Mouse (Mus musculus): Measurements from ENCODE around the gene Usp54. TPM values are rescaled to one million over a fixed set of nuclear protein-coding genes. Genes with fewer than 3 reads are reported as not detected.
"Not testable (repeated sequence)": the region's sequence is repeated elsewhere in the genome, so short reads cannot be mapped to it uniquely, and the experiment has no call there.

The Usp54 gene
- polyA plus RNA-seq, 1 experiment from 2014 or later: 21.6 TPM

- ATAC-seq (no peak), DNase-seq (ENCODE audit: low read depth, low spot score) (no peak)
- in situ Hi-C loops (cut with MboI; ENCODE audit: low pct_unique_long_range_greater_than_20kb): loop anchor here (5.0 kb wide), 1 partner anchor 68 kb away; no protein-coding TSS in a partner anchor
- TF ChIP-seq CTCF (IDR thresholded peaks at IDR 0.05): no peak
- POLR2A ChIA-PET: no interaction called here
- H3K27me3 ChIP-seq: no peaks in the 10 kb centered on the region
- CTCF ChIA-PET: interaction anchor here (1.0 kb wide), 1 partner anchor 79 kb away, joined by 3 read pairs; no protein-coding TSS in a partner anchor
Observed at GRCm38 (mm10) chr14:20655731-20656130, 14.9 kb upstream of the Usp54 start.

GRCm38 (mm10) chr14:20654690-20655421, 14.0 kb upstream of the Usp54 start:
- CTCF ChIA-PET: interaction anchor here (1.0 kb wide), 1 partner anchor 78 kb away, joined by 3 read pairs; no protein-coding TSS in a partner anchor
- no peaks in the 10 kb centered on the region for H3K27me3 ChIP-seq
- DNase-seq (ENCODE audit: low read depth, low spot score) (no peak), ATAC-seq (no peak)
- no peak for TF ChIP-seq CTCF (IDR thresholded peaks at IDR 0.05)
- in situ Hi-C loops (cut with MboI; ENCODE audit: low pct_unique_long_range_greater_than_20kb): loop anchor here (5.0 kb wide), 1 partner anchor 68 kb away; no protein-coding TSS in a partner anchor
- POLR2A ChIA-PET: interaction anchor here (0.6 kb wide), 1 partner anchor 19 kb away, joined by 5 read pairs; no protein-coding TSS in a partner anchor

DNA sequence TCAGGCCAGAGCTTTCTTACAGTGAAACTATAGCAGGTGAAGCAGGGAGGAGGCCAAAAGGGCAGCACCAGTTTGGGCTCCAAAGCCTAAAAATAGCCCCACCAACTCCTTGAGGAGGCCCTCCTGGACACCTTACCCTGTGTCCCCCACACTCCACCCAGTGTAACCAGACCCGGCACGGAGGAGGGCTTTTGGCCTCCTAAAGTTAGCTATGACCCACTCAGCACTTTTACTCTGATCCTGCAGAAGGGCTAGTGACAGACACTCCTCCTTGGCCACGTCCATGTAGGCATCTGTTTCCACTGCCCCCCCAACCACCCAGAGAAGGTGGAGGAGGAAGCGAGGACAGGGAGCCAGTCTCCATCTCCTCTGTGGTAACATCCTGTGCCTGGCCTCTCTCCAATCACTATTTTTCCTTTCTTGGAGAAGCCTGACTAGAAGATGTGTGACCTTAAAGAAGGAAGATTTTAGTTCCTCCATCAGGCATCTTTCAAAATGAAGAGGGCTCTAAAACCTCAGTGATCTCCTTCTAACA, 10.9 kb upstream of the Usp54 start:
- no peaks in the 10 kb centered on the region for H3K27me3 ChIP-seq
- ChIA-PET CTCF (no interaction called here), POLR2A (interaction anchor here (1.1 kb wide), 1 partner anchor 9 kb away, joined by 3 read pairs; no protein-coding TSS in a partner anchor)
- no peak for TF ChIP-seq CTCF (IDR thresholded peaks at IDR 0.05)
- in situ Hi-C loops (cut with MboI; ENCODE audit: low pct_unique_long_range_greater_than_20kb): no loop called here
- ATAC-seq (no peak), DNase-seq (ENCODE audit: low read depth, low spot score) (no peak)

GRCm38 (mm10) chr14:20651000-20651399, 10.1 kb upstream of the Usp54 start:
- ATAC-seq (no peak), DNase-seq (ENCODE audit: low read depth, low spot score) (no peak)
- POLR2A ChIA-PET: interaction anchor here (0.8 to 1.1 kb wide), 2 partner anchors 10 to 24 kb away, joined by 3 read pairs; partner anchors contain the start of gene Sec24c
- in situ Hi-C loops (cut with MboI; ENCODE audit: low pct_unique_long_range_greater_than_20kb): no loop called here
- CTCF ChIA-PET: interaction anchor here (1.3 kb wide), 1 partner anchor 75 kb away, joined by 8 read pairs; no protein-coding TSS in a partner anchor
- TF ChIP-seq CTCF (IDR thresholded peaks at IDR 0.05): no peak
- H3K27me3 ChIP-seq: no peaks in the 10 kb centered on the region

DNA sequence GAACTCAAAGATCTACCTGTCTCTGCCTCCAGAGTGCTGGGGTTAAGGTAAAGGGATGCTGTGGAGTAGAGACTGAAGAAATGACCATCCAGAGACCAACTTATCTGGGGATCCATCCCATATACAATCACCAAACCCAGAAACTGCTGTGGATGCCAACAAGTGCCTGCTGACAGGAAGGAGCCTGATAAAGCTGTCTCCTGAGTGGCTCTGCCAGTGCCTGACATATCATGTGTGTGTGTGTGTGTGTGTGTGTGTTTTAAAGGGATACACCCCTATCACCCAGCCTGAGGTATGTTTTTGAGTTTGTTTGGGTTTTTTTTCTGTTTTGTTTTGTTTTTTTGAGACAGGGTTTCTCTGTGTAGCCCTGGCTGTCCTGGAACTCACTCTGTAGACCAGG, 5.5 kb upstream of the Usp54 start:
- DNase-seq (ENCODE audit: low read depth, low spot score) (no peak), ATAC-seq (no peak)
- ChIA-PET POLR2A (no interaction called here), CTCF (no interaction called here)
- TF ChIP-seq CTCF (IDR thresholded peaks at IDR 0.05): no peak
- H3K27me3 ChIP-seq: no peaks in the 10 kb centered on the region
- in situ Hi-C loops (cut with MboI; ENCODE audit: low pct_unique_long_range_greater_than_20kb): no loop called here

DNA sequence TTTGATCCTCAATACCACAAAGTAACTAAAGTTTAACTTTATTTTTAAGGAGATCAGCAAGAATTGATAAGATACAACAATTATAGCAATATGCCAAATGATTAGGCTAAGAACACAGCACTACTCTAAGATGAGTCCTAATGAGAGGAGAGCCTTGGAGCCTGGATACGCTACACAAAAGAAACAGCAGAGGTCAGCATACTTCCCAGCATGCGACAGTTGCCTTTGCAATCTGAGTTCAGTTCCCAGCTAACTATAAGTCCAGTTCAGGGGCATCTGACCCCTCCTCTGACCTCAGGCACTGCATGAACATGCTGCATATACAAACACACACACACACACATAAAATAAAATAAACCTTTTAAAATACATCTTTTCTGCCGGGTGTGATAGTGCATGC, 4.7 kb upstream of the Usp54 start:
- POLR2A ChIA-PET: no interaction called here
- no peak for DNase-seq (ENCODE audit: low read depth, low spot score)
- in situ Hi-C loops (cut with MboI; ENCODE audit: low pct_unique_long_range_greater_than_20kb): no loop called here
- TF ChIP-seq CTCF (IDR thresholded peaks at IDR 0.05): peak; percentile 40
- CTCF ChIA-PET: interaction anchor here (1.4 kb wide), 1 partner anchor 13 kb away, joined by 10 read pairs; no protein-coding TSS in a partner anchor
- no peaks in the 10 kb centered on the region for H3K27me3 ChIP-seq
- ATAC-seq: no peak

DNA sequence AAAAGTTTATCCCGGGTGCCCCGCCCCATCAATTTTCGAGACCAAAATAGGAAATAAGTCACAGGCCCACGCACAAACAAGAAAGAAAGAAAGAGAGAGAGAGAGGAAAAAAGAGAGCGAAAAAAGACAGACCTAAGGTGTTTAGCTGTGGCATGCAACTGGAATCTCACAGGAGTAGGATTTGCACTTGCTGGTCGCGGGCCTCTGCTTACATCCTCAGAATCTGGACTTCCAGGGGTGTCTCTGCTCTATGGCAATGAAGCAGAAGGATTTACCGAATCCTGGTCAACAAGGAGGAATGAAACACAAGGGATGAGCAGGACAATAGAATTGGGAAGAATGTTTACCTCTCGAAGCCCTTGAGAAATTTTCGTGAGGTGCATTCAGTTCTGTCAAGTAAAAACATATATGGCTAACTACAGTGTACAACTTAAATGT, 594 bp upstream of the Usp54 start:
- ATAC-seq: no peak
- no peak for TF ChIP-seq CTCF (IDR thresholded peaks at IDR 0.05)
- no peak for DNase-seq (ENCODE audit: low read depth, low spot score)
- in situ Hi-C loops (cut with MboI; ENCODE audit: low pct_unique_long_range_greater_than_20kb): no loop called here
- ChIA-PET POLR2A (interaction anchor here (0.6 to 1.1 kb wide), 2 partner anchors 32 to 34 kb away, joined by 3 read pairs; no protein-coding TSS in a partner anchor), CTCF (no interaction called here)
- no peaks in the 10 kb centered on the region for H3K27me3 ChIP-seq

DNA sequence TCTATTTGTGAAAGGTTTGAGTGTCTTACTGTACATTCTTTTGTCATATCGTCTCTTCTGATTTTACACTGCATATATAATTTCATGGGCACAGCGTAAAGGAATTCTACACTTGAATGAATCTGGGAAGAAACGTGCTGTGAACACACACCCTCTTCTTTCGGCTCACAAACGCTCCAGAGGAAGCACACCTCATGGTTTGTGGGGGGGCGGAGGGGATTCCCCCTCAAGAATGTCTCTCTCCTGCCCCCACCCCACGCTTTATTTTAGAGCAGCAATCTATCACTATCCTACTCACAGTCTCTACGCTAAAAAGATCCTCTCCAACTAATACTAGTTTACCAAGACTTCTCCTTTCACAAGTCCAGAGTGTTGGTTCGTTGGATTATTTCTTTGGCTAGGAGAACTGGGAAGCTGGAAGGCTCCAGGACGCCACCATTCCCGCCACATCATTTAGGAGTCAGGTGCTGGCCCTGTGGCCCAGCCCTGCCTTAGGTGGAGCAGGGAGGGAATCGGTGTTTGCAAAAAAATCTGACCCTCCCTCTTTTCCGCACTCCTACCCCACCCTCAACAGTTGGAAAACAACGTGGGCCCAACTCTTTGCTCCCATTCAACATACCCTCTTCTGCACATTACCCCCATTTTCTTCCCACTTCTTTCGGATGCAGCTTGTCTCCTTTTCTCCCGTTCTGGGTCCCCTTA, 794 bp downstream of the Usp54 start:
- in situ Hi-C loops (cut with MboI; ENCODE audit: low pct_unique_long_range_greater_than_20kb): no loop called here
- no peak for DNase-seq (ENCODE audit: low read depth, low spot score)
- ChIA-PET POLR2A (interaction anchor here (0.6 to 1.2 kb wide), 4 partner anchors 9 to 942 kb away, joined by 3 to 5 read pairs (median 4); no protein-coding TSS in a partner anchor), CTCF (interaction anchor here (1.0 to 1.4 kb wide), 4 partner anchors 9 to 64 kb away, joined by 3 read pairs; no protein-coding TSS in a partner anchor)
- no peaks in the 10 kb centered on the region for H3K27me3 ChIP-seq
- ATAC-seq: no peak
- no peak for TF ChIP-seq CTCF (IDR thresholded peaks at IDR 0.05)

DNA sequence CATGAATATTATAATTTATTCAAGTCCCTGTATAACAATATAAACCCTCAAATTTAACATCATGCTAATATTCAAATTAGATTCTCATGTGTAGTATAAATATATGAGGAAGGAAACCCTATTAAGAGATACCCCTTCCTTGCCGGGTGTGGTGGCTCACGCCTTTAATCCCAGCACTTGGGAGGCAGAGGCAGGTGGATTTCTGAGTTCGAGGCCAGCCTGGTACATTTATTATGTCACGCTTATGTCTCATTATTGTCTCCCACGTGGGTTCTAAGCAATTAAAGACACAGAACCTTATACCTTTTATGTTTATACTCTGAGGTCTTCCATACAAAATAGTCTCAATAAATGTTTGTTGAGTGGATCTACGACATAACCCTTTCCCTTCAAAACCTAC, 2.2 kb downstream of the Usp54 start:
- ChIA-PET POLR2A (no interaction called here), CTCF (interaction anchor here (1.2 to 1.8 kb wide), 2 partner anchors 20 to 40 kb away, joined by 3 to 6 read pairs; no protein-coding TSS in a partner anchor)
- no peaks in the 10 kb centered on the region for H3K27me3 ChIP-seq
- DNase-seq (ENCODE audit: low read depth, low spot score): no peak
- TF ChIP-seq CTCF (IDR thresholded peaks at IDR 0.05): no peak
- in situ Hi-C loops (cut with MboI; ENCODE audit: low pct_unique_long_range_greater_than_20kb): no loop called here
- ATAC-seq: no peak

GRCm38 (mm10) chr14:20637818-20638574, 2.9 kb downstream of the Usp54 start:
- ATAC-seq (no peak), DNase-seq (ENCODE audit: low read depth, low spot score) (no peak)
- in situ Hi-C loops (cut with MboI; ENCODE audit: low pct_unique_long_range_greater_than_20kb): no loop called here
- TF ChIP-seq CTCF (IDR thresholded peaks at IDR 0.05): no peak
- POLR2A ChIA-PET: no interaction called here
- CTCF ChIA-PET: interaction anchor here (1.2 to 1.8 kb wide), 3 partner anchors 13 to 39 kb away, joined by 3 to 6 read pairs (median 4); no protein-coding TSS in a partner anchor
- no peaks in the 10 kb centered on the region for H3K27me3 ChIP-seq

- POLR2A ChIA-PET; DNase-seq (ENCODE audit: low read depth, low spot score); in situ Hi-C loops (cut with MboI; ENCODE audit: low pct_unique_long_range_greater_than_20kb); ATAC-seq; H3K27me3 ChIP-seq: not testable (repeated sequence)
- CTCF ChIA-PET: interaction anchor here (1.6 to 1.7 kb wide), 2 partner anchors 30 to 61 kb away, joined by 4 read pairs; no protein-coding TSS in a partner anchor
Observed at GRCm38 (mm10) chr14:20636968-20637367, 3.9 kb downstream of the Usp54 start.
